Mouse (Mus musculus): Measurements from ENCODE around the gene Ppp1r12b.

The Ppp1r12b gene

DNA sequence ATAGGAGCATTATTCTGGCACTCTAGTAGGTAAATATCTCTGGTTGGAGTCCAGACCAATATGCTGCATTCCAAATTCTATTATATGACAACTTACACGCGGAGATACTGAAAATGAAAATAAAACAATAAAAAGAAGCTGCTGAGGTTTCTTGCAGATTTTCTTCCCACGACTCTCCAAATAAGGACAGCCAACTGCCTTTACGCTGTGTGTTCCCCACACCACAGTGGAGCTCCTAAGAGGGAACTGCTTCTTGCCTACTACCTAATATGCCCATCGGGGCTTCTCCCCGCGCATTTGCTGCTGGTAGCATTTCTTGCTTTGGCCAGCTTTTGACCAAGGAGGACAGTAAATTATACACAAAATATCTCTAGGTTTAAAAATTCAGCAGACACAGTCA, 154.0 kb downstream of the Ppp1r12b start:
- in situ Hi-C loops (cut with MboI, MseI): no loop called here

DNA sequence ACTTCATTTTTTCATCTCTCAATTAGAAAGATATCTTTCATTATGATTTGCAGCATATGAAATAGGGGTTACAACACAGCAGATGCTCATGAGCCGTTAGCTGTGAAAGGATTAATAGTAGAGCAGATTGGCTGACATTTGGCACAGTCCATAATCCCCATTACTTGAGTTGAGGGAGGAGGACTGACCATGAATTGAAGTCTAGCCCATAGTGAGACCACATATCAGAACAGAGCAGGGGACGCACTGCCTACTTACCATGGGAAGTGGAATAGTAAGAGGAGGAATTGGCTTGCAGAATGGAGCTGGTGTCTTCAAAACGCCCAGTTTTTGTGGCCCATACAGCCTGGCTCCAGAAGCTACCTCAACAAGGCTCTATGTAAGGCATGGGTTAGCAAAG, 159.2 kb downstream of the Ppp1r12b start:
- in situ Hi-C loops (cut with MboI, MseI): no loop called here

DNA sequence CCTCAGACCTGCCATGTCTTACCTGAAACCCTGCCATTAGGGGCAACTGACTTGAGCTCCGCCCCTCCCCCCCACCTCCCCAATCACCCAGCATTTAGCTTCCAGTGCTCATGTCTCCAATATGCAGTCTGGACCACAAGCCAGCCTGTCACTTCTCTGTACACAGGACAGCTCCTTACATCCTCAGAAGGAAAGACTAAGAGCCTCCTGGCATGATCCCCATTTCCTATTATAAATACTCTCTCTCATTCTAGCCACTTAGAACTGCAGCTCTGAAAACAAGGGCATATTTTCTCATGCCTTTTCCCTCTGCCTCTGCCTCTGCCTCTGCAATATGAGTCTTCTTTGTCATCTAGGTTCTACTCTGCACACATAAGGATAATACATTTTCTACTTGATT, 159.7 kb downstream of the Ppp1r12b start:
- in situ Hi-C loops (cut with MboI, MseI): no loop called here

DNA sequence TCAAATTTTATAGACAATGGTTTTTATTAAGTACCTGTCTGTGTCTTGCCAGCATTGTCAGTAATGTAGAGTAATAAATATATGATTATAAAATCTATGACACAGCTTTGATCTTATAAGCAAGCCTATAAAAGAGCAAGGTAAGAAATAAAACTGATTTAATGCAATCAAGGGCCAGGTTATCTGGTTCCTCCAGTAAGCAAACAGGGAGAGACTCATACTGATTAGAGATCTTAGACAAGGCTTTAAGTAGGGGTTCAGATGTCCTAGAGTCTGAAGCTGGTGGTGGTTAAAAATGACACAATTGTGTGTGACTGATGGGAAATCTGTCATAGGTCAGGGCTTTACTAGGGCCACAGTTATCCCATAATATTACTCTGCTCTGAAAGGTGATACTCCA, 164.3 kb downstream of the Ppp1r12b start:
- in situ Hi-C loops (cut with MboI, MseI): no loop called here

DNA sequence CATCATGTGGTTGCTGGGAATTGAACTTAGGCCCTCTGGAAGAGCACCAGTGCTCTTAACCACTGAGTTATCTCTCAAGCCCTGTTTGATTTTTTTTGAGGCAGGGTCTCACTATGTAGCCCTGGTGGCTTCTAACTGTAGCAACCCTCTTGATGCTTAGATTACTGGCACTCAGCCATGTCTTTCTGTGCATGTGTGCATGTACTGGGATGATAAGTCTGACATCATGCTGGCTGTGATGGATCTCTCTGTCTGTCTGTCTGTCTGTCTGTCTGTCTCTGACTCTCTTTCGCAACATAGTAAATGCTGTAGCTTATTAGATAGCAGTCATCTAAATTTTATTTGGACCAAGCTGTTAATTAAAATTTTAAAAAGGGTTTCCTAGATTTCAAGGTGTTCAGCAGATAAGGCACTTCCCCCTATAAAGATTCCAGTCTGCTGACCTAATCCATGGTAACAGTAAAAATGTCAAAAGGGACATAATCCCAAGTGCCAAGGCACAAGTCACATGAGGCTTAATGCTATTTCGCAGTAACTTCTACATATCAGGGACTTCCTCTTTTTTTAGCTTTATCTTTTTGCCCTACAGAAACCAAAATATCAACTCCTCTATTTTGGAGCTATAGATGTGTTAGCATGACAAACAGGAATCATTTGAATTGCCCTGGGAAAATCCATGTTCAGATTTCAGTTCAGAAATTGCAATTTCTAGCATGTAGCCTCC, 164.9 kb downstream of the Ppp1r12b start:
- in situ Hi-C loops (cut with MboI, MseI): no loop called here

DNA sequence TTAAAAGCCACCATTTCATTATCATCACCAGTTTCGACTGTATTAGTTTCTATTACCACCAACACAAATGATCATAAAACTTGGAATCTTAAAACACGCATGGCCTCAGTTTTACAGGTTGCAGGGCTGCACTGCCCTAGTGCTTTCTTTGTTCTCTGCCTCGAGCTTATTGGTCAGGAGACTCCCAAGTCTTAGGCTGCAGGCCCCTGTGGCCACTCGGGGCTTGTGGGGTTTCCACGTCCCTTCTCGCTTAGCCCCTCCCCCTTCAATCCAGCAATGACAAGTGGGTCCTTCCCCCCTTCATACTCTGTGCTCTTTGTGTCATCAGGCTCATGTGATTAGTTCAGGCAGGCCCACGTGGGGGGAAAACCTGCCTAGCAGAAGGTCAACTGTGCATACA, 167.6 kb downstream of the Ppp1r12b start:
- in situ Hi-C loops (cut with MboI, MseI): no loop called here

DNA sequence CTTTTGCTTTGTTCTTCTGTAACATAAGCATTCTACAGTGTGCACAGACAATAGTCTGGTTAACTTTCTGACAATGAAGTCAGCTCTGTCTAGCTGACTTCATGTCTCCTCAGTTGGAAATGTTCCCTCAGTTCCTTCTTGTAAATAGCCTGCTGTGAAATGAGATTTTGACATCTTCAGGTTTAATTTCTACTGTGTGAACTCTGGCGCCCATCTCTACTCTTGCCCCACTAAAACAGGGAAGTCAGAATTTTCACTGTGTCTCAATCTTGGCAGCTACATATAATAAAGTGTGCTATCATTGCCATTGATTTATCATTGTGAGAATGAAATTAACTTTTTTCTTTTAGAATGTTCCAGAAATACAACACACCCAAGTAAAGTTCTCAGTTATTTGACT, 170.8 kb downstream of the Ppp1r12b start:
- in situ Hi-C loops (cut with MboI, MseI): no loop called here

DNA sequence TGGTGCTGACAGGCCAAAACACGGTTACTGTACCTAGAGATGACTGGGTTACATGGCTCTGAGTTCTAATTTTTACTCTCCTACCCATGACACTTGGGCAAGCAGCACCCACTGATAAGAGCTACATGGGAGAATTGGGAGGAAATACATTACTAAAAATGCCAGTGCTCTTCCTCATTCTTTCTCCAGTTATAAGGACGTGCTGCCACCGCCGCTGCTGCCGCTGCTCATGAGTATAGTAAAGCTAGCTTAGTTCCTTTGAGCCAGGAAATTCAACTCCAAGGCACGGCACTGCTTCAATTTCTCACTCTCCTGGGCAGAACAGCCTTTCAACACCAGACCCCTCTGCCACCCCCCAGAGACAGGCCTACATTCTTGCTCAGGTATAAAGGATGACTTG, 171.3 kb downstream of the Ppp1r12b start:
- in situ Hi-C loops (cut with MboI, MseI): no loop called here

DNA sequence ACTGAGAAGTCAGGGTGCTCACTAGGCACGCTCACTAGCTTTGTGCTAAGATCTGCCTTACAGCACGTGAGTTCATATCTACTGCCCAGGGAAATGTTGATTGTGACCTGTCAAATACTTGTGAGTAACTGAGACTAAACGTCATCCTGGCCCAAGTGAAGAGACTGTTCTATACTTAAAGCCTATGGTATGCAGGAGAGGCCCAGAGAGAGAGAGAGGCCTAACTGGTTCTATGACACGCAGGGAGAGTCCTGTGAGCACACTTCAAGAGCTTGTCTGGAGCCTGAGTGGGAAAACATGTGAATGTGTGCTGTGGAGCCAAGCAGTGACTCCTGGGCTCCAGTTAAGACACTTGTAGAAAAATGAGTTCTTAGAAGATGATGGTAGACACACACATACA, 171.8 kb downstream of the Ppp1r12b start:
- in situ Hi-C loops (cut with MboI, MseI): no loop called here

DNA sequence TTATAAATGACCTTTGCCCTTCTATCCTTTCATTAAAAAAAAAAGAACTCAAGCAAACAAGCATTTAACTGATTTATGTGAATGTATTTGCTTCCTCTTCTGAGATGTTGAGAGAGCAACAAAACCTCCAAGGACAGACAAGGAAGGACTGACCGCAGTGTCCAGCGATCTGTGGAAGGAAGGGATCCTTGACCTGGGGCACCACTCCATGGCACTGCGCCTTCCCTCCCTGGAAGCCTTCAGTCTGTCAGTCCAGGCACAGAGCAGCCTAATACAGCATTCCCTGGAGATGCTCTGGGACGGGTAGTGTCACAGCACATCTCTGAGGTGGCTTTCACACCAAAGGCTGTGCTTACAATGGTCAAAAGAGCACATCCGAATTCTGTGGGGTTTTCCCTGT, 172.9 kb downstream of the Ppp1r12b start:
- in situ Hi-C loops (cut with MboI, MseI): no loop called here

DNA sequence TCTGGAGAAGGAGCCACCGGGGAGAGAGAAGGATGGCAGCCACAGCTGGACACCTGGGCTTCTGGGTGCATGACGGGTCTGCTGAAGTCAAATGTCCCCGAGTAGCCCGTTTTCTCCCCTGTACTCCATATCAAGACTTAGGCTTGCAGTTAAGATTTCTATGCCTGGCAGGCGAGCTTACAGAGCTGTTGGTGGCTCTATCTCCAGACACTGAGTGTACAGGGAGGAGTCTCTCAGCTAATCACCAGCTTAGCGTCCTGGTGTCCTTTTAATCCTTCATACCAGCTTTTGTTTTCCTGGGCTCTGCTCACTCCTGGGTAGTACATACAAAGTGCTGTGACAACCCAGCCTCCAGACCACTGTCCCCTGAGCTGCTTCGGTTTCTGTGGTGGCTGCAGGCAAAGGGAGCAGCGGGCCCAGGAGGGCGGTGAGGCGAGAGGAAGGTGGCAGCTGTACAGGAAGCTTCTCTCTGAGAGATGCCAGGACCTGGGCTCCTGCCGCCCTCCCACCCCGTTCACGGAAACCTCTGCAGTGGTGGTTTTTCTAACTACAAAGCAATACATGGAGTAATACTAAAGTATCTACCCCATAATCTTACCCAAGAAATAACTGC, 177.7 kb downstream of the Ppp1r12b start:
- in situ Hi-C loops (cut with MboI, MseI): no loop called here

DNA sequence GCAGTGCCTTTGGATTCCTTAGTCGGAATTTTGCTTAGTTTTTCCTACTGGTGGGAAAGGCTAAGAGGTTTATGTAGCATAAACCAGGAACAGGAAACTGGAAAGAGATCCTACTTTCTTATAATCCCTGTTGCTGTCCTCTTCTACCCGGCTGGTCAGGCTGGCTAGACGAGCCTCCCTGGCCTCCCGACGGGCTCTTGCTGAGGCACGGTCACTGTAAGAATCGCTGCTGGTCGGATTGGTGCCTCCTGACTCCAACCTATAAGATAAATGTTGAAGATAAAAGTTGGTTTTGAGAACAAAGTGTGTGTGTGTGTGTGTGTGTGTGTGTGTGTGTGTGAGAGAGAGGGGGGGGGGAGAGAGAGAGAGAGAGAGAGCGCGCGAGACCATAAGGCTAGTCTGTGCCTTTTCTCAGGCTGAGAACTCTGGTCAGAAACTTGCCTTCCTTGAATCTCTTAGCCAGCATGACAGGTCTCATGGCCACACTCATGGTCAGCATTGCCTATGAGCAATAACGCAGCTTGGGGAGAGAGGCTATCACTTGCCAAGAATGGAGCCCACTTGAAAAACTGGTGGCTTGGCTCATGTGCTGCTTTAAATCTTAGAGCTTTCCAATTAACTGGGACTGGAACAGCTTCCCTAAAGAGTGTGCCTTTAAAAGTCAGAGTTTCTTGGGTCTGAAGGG, 178.4 kb downstream of the Ppp1r12b start:
- in situ Hi-C loops (cut with MboI, MseI): no loop called here

DNA sequence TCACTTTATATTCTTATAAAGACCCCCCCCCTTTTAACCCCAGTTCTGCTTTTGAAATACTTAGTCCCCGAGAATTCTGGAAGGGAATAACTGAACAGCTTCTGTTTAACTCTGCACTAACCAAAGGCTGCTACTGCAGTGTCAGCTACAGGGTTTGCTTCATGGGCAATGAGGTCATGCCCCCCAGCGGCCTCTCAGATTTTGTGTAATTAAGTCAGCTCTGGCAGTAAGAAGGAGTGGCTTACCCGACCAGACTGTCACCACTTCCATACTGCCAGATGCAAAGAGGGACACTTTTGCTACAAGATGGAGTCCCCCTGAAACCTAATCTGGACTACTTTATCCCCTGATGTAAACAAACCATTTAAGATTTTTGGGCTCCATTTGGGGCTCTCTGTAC, 180.1 kb downstream of the Ppp1r12b start:
- in situ Hi-C loops (cut with MboI, MseI): no loop called here

DNA sequence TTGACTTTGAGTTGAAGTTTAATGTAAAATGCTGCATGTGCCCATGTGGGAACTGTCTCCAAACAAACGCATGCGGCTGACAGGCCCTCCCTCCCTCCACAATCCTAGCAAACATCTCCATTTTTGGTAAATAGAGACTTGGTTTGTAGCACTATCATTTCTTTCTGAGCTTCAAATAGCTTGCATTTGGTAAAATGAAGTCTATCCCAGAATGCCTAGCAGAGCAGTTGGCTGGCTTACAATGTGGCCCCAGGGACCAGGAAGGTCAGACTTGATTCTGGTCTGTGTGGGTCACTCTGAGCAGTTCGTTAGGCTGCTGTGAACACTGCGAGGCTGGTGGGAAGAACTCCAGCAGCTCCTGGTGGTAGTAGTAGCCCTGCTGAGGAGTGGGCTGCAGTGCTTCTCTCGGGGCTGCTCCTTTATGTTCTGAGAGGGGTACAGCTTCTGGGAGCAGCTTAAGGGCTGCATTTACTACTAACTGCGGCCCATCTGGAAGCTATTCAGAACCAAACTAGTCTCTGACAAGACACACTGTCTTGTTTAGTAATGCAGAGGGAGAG, 180.9 kb downstream of the Ppp1r12b start:
- in situ Hi-C loops (cut with MboI, MseI): no loop called here

DNA sequence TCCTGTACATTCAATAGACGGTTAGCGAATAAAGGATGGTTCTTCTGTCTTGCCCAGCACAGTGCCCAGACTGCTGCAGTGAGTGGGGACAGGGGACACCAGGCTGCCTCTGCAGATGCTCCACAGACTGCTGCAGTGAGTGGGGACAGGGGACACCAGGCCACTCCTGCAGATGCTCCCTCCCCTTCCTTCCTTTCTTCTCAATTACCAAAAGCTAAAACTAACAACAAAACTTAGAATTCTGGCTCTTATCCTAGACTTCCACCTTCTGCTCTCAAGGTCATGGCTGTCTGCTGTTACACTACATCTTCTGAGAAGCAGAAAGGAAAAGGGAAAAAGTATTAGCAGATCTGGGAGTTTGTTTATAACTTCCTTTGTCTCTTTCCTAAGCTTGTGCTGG, 181.5 kb downstream of the Ppp1r12b start:
- in situ Hi-C loops (cut with MboI, MseI): no loop called here

DNA sequence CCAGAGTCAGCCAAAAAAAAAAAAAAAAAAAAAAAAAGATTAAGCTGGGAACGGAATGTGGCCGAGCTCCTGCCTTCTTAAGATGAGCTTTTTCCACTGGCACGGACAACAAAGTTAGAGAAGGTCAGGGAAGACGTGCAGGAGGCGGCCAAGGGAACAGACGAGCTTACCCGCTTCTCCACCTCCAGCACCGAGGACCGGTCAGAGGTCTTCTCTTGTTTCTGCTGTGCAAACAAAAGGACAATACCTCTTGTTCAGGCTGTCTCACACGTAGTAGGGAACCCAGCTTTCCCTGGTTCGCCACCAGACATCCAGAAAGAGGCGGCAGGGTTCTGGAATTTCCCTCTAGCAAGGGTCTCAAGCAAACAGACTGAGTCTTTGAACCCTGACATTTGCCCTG, 182.5 kb downstream of the Ppp1r12b start:
- in situ Hi-C loops (cut with MboI, MseI): no loop called here

DNA sequence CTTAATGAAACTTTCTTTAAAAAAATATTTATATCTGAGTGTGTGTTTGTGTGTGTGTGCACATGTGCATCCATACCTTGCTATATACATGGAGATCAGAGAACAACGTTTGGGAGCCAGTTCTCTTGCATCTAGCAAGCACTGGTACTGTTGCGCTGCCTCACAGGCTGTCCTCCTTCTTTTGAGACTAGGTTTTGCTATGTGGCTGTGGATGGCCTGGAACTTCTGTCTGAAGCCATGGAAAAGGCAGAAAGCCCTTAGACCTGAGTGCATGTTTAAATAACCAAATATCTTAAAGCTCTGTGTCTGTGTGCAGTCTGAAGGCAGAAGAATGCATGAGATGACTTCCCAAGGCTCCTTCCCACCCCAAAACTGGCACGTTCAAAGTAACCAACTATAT, 182.9 kb downstream of the Ppp1r12b start:
- in situ Hi-C loops (cut with MboI, MseI): no loop called here

DNA sequence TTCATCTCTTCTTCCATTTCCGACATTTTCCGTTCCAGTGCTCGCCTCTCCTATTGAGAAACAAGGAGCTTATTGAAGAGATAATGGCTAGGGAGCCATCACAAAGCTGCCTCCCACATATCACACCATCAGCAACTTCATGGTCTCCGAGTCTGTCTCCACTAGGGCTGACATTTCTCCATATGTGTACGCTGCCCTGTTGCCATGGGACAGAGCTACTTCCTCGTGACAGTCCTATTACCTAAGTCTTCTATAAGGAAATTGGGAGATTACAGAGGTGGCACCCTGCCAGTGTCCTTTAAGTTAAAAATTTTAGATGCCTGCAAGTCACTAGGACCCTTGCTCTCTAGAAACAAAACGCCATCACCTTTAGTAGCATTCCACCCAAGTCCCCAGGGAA, 183.7 kb downstream of the Ppp1r12b start:
- in situ Hi-C loops (cut with MboI, MseI): no loop called here

DNA sequence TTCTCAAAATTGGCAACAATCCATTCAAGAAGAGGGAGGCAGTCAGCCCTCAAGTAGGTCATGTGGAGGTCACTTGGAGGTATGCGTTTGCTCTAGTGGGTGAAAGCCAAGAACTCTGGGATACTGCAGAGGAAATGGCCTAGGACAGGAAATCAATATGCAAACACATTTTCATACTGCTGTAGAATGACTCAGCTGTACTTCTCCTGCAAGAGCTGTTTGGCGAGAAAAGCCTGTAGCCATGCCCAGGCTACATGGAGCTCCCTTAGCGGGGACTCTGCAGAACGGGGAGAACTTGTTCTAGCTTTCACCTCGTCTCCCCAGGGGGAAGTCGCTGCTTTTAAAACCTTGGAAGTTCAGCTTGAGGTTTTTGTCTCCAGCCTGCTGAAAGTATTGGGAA, 184.4 kb downstream of the Ppp1r12b start:
- in situ Hi-C loops (cut with MboI, MseI): no loop called here

DNA sequence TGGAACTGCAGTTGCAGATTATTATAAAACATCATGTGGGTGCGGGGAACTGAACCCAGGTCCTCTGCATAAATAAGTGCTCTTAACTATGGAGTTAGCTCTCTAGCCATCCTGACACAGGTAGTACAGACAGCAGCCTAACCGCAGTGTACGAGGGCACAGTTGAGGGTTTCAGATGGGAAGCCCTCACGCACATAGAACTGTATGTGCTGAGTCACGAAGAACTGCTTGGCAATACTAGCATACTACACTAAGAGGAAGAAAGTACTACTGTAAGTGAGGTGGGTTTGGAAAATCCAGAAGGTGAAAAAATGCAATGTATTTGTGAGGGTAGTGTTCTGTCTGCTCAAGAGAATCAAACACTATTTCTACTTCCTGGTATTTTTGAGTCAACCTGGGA, 185.4 kb downstream of the Ppp1r12b start:
- in situ Hi-C loops (cut with MboI, MseI): no loop called here

DNA sequence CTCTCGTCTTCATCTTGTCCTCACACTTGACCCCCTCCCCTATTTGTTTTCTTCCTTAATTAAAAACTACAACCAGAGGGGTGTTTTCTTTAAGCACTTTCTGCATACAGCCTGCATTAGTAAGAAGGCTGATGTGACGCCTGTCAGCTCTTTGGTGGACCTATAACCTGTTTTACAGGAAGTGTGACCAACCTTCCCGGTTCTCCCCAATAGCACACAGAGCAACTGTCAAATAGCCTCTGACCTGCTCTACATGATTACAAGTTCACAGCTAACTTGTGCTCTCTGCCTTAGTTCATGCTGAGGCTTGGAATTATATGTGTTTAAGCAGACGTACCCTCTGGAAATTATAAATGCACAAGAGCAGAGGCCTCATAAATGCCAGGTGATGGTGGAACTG, 189.3 kb downstream of the Ppp1r12b start:
- in situ Hi-C loops (cut with MboI, MseI): no loop called here

DNA sequence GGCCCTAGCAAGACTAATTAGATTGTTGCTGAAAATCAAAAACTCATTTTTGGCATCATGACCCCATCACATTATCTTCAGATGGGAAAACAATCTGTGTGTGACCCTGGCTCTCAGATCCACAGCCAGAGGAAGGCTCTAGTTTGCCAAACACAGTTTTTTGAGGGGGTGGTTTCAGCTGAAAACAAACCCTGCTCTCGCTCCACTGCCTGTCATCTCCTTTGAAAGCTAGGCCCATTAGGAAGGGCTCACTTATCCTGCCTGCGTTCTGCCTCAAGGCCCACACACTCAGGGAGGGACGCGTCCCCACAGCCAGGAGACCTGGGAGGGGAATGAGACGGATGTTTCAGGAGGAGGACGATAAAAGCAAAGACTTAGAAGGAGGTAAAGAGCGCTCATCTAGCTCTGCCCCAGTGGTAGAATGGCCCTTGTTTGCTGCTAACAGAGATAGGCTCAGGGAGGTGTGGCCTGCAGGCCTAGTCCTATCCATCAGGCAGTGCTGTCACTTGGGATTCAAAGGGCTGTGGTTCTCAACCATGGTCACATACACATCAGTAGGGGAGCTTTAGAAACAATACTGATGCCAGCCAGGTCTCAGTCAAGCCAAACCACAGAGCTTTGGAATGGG, 190.8 kb downstream of the Ppp1r12b start:
- in situ Hi-C loops (cut with MboI, MseI): no loop called here
